Mouse (Mus musculus): ENCODE measurements at regions not wholly inside any gene's neighbourhood (a gene's known extent, or its start where the extent isn't known, plus 50 kb on each side); places are given as distances from the start of the nearest gene placed in this dataset.
"Not testable (repeated sequence)": the region's sequence is repeated elsewhere in the genome, so short reads cannot be mapped to it uniquely, and the experiment has no call there.

DNA sequence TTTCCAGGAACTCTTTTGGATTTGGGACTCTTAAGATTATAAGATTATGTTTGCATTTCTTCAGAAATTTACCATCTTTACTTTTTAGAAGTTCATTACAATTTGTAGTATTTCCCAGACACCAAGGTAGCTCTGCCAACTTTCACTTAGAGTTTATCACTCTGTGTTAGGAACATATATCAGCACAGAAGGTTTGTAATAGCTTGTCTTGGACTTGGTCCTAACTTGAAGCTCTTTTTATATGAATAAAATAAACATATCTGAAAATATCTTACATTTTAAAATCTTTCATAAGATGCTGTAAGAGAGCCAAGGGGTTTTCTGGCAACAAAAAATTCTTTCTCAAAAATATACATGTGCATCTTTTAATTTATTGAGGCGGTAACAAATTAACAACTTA, 813.4 kb upstream of the 4931417E11Rik start:
- no peak overlapping the region for H3K4me2 ChIP-seq (ENCODE audit: low read length)
- H3K4me3 ChIP-seq (replicated peaks; ENCODE audit: low read length), result no peak overlapping the region
- no peaks in the 10 kb centered on the region for H3K9me3 ChIP-seq (ENCODE audit: control insufficient read depth, low read length)
- H3K27me3 ChIP-seq (replicated peaks; ENCODE audit: control insufficient read depth, insufficient read depth, low read length), result no peaks in the 10 kb centered on the region
- H3K9ac ChIP-seq (replicated peaks; ENCODE audit: low read depth, low read length), result no peak overlapping the region
- no peak overlapping the region for H3K27ac ChIP-seq (ENCODE audit: low read length)
- no peaks in the 10 kb centered on the region for H3K4me1 ChIP-seq (replicated peaks; ENCODE audit: control insufficient read depth, insufficient read depth, low read length)
- no peaks in the 10 kb centered on the region for H3K36me3 ChIP-seq (ENCODE audit: control insufficient read depth, insufficient read depth)
- 72% methylated on average over 1 of the region's 1 CpGs for WGBS
- ATAC-seq, result peak; percentile 55; the same call in 1 of the 2 replicates

GRCm38 (mm10) chr6:74274232-74274631, 804.8 kb upstream of the 4931417E11Rik start:
- H3K36me3 ChIP-seq (ENCODE audit: control insufficient read depth, insufficient read depth), result no peaks in the 10 kb centered on the region
- ATAC-seq, result no peak

DNA sequence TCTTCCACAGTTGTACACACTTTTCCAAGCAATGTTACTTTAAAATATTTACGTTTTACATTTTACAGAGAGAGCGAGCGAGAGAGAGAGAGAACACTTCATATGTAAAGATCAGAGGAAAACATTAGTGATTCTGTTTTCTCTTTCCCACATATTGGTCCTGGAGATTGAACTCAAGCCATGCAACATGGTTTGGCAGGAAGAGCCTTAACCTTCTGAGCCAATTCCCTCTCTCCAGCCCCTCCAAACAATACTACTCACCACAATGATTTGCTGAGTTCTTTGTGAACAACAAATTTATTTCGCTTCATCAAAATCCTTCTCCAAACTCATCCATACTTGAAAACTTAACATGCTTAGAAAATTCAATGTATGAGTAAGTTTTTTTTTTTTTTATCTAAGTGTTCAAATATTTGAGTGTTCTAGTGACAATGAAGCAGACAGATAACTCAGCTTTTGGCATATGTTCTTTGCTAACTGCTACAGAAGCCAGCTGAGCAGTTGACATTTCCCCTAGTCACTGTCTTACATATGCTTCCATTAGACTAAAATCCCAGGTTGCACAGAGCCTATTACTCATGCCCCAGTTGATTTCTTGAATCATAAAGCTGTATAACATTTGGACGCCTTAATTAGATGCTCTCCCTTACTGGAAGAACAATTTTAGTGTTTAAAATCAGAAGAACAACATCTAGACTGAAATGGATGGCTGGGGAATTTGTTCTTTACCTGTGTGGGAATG, 801.9 kb upstream of the 4931417E11Rik start:
- no peak overlapping the region for H3K27ac ChIP-seq (ENCODE audit: low read length)
- H3K9ac ChIP-seq (replicated peaks; ENCODE audit: low read depth, low read length), result no peak overlapping the region
- no peaks in the 10 kb centered on the region for H3K27me3 ChIP-seq (replicated peaks; ENCODE audit: control insufficient read depth, insufficient read depth, low read length)
- 66% methylated on average over 5 of the region's 5 CpGs for WGBS
- no peaks in the 10 kb centered on the region for H3K4me1 ChIP-seq (replicated peaks; ENCODE audit: control insufficient read depth, insufficient read depth, low read length)
- ATAC-seq, result peak; percentile 67
- H3K9me3 ChIP-seq (ENCODE audit: control insufficient read depth, low read length), result no peaks in the 10 kb centered on the region
- no peaks in the 10 kb centered on the region for H3K36me3 ChIP-seq (ENCODE audit: control insufficient read depth, insufficient read depth)
- H3K4me2 ChIP-seq (ENCODE audit: low read length), result no peak overlapping the region
- no peak overlapping the region for H3K4me3 ChIP-seq (replicated peaks; ENCODE audit: low read length)

More at GRCm38 (mm10) chr6:74274232-74274631, 804.8 kb upstream of the 4931417E11Rik start:
- Histone ChIP-seq H3K9me3 (ENCODE audit: control insufficient read depth, low read length) (no peaks in the 10 kb centered on the region), H3K27ac (ENCODE audit: low read length) (no peak overlapping the region), H3K4me1 (replicated peaks; ENCODE audit: control insufficient read depth, insufficient read depth, low read length) (no peaks in the 10 kb centered on the region), H3K4me2 (ENCODE audit: low read length) (no peak overlapping the region), H3K27me3 (replicated peaks; ENCODE audit: control insufficient read depth, insufficient read depth, low read length) (no peaks in the 10 kb centered on the region), H3K4me3 (replicated peaks; ENCODE audit: low read length) (no peak overlapping the region), H3K9ac (replicated peaks; ENCODE audit: low read depth, low read length) (no peak overlapping the region)

DNA sequence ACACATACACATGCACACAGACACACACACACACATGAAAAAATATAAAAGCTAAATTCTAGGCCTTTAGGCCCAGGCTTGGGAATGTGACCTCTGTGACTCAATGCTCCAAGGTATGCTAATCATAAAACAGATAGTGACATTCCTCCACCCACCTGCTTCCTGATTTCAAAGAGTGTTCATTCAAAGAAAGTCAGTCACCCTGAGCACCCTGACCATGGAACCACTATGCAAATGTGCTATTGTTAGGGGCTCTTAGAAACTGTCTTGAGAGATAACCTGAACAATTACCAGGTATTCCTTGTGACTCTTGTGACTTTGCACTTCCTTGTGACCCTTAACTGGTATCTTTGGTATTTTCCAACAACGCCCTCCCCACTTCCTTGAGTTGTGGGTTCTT, 797.1 kb upstream of the 4931417E11Rik start:
- H3K4me3 ChIP-seq (replicated peaks; ENCODE audit: low read length); H3K27me3 ChIP-seq (replicated peaks; ENCODE audit: control insufficient read depth, insufficient read depth, low read length); H3K9ac ChIP-seq (replicated peaks; ENCODE audit: low read depth, low read length); H3K36me3 ChIP-seq (ENCODE audit: control insufficient read depth, insufficient read depth); H3K27ac ChIP-seq (ENCODE audit: low read length); H3K9me3 ChIP-seq (ENCODE audit: control insufficient read depth, low read length); ATAC-seq; H3K4me2 ChIP-seq (ENCODE audit: low read length); H3K4me1 ChIP-seq (replicated peaks; ENCODE audit: control insufficient read depth, insufficient read depth, low read length): not testable (repeated sequence)
- WGBS, result 100% methylated on average over 1 of the region's 1 CpGs

All from forebrain, embryonic 16.5 days (tissue).